Mouse (Mus musculus): Measurements from ENCODE around the gene Maml1. TPM values are rescaled to one million over a fixed set of nuclear protein-coding genes. Genes with fewer than 3 reads are reported as not detected.

Gene Maml1
- polyA plus RNA-seq, 1 experiment from 2014 or later: 2.6 TPM

DNA sequence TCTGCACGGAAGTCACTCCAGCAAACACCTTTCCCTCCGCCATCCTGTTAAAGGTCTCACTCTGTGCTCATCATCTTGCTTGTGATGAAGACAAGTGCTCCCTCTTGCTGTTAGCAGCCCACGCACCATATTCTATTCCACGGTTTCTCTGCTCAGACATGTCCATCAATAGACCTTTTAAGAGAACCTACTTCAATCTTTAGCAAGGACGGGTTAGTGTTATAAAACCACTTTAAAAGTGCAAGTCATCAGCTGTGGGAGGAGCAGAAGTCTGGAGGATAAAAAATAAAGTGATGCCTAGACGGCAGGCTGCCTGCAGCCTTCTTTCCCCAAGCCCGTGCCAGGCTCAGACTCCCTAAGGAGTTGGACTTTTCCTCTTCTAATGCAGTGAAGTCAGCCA, 35.5 kb downstream of the Maml1 start:
- no peaks in the 10 kb centered on the region for H3K27me3 ChIP-seq (ENCODE audit: control insufficient read depth, insufficient read depth, low read length)
- no peak for ATAC-seq (replicated peaks; ENCODE audit: extremely low read depth, insufficient read depth, low FRiP score)
- no peak overlapping the region for H3K27ac ChIP-seq (ENCODE audit: low read length)
- WGBS: 78% methylated on average over 7 of the region's 7 CpGs
- no peak overlapping the region for H3K9ac ChIP-seq (ENCODE audit: low read length)
- no peak overlapping the region for H3K4me2 ChIP-seq (ENCODE audit: low read depth, low read length)
- peaks cover 16% of the 10 kb centered on the region for H3K4me1 ChIP-seq (ENCODE audit: control insufficient read depth, insufficient read depth, low read length)
- no peak overlapping the region for H3K4me3 ChIP-seq (ENCODE audit: low read length)
- peaks cover 38% of the 10 kb centered on the region for H3K36me3 ChIP-seq (ENCODE audit: control insufficient read depth, insufficient read depth)
- no peaks in the 10 kb centered on the region for H3K9me3 ChIP-seq (replicated peaks; ENCODE audit: control insufficient read depth, low read length)

DNA sequence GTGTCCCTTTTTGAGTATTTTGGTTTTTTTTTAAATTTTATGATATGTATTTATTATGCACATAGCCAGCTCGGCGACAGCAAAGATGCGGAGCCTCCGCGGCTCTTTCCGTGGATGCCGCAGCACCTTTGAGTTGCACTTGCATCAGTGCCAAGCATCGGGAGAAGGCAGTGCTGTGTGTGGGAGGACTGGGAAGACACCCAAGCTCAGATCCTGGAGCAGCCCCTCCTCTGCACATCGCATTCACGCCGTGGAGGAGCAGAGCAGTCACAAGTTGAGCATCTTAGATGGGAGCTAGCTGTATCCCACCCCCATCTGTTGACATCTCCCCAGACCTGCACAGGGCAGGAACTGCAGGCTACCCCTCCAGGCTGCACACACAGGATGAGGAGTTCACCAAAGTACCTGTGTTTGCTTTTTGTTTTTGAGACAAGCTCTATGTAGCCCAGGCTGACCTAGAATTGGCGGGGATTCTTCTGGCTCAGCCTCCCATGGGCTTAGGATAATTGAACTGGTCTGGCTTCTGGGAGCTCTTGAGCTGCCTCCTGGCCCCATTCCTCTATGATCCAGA, 38.0 kb downstream of the Maml1 start:
- Histone ChIP-seq H3K27ac (ENCODE audit: low read length) (no peak overlapping the region), H3K9me3 (replicated peaks; ENCODE audit: control insufficient read depth, low read length) (no peaks in the 10 kb centered on the region), H3K36me3 (ENCODE audit: control insufficient read depth, insufficient read depth) (peaks cover 20% of the 10 kb centered on the region), H3K4me1 (ENCODE audit: control insufficient read depth, insufficient read depth, low read length) (peaks cover 11% of the 10 kb centered on the region), H3K4me3 (ENCODE audit: low read length) (no peak overlapping the region), H3K27me3 (ENCODE audit: control insufficient read depth, insufficient read depth, low read length) (no peaks in the 10 kb centered on the region), H3K9ac (ENCODE audit: low read length) (no peak overlapping the region), H3K4me2 (ENCODE audit: low read depth, low read length) (no peak overlapping the region)
- WGBS: 69% methylated on average over 12 of the region's 12 CpGs
- no peak for ATAC-seq (replicated peaks; ENCODE audit: extremely low read depth, insufficient read depth, low FRiP score)

DNA sequence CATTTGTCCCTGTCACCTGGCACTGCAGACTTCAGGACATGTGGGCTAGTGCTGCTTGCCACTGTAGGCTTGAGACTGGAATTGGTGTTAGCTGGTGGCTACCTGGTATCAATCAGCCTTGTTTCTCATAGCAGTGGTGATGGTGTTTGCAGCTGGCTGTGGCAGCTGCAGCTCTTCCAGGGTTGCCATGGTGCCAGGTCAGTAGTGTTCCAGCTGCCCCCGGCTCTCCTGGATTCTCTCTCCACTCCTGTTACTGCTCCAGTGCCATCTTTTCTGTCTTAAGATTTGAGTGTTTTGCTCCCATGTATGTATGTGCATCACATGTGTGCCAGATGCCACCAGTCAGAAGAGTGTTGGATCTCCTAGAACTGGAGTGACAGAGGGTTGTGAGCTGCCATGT, 38.7 kb downstream of the Maml1 start:
- Histone ChIP-seq H3K36me3 (ENCODE audit: control insufficient read depth, insufficient read depth) (peaks cover 17% of the 10 kb centered on the region), H3K27ac (ENCODE audit: low read length) (no peak overlapping the region), H3K27me3 (ENCODE audit: control insufficient read depth, insufficient read depth, low read length) (no peaks in the 10 kb centered on the region), H3K9ac (ENCODE audit: low read length) (no peak overlapping the region), H3K4me2 (ENCODE audit: low read depth, low read length) (no peak overlapping the region), H3K4me1 (ENCODE audit: control insufficient read depth, insufficient read depth, low read length) (peaks cover 11% of the 10 kb centered on the region), H3K4me3 (ENCODE audit: low read length) (no peak overlapping the region), H3K9me3 (replicated peaks; ENCODE audit: control insufficient read depth, low read length) (no peaks in the 10 kb centered on the region)
- WGBS: 75% methylated on average over 1 of the region's 1 CpGs
- ATAC-seq (replicated peaks; ENCODE audit: extremely low read depth, insufficient read depth, low FRiP score): no peak

DNA sequence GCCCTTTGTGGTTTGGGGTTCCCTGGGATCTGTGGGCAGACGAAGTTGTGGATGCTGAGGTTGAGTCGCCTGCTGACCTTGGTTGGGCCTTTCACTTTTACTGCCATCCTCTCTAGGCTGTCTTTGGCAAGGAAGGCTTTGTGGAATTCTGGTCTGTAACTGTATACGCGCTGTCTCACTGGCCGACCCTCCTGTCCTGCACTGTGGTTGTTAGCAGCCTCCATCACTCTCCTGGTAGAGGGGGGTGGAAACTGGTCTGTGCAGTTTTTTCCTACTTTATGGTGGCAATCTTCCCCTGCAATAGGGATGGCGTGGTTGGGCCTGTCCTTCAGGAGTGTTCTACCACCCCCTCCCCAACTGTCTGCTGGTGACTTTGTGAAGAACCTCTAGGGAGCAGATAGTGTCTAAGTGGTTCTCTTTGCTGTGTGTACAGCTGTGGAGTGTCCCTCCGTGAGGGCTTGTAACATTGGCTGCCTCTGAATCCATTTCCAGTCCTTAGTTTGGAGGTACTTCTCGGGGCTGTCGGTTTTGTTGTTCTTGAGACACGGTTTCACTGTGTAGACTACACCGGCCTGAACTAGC, 39.3 kb downstream of the Maml1 start:
- Histone ChIP-seq H3K36me3 (ENCODE audit: control insufficient read depth, insufficient read depth) (peaks cover 11% of the 10 kb centered on the region), H3K4me3 (ENCODE audit: low read length) (no peak overlapping the region), H3K4me1 (ENCODE audit: control insufficient read depth, insufficient read depth, low read length) (peaks cover 11% of the 10 kb centered on the region), H3K4me2 (ENCODE audit: low read depth, low read length) (no peak overlapping the region), H3K27ac (ENCODE audit: low read length) (no peak overlapping the region), H3K9me3 (replicated peaks; ENCODE audit: control insufficient read depth, low read length) (no peaks in the 10 kb centered on the region), H3K9ac (ENCODE audit: low read length) (no peak overlapping the region), H3K27me3 (ENCODE audit: control insufficient read depth, insufficient read depth, low read length) (no peaks in the 10 kb centered on the region)
- 63% methylated on average over 11 of the region's 11 CpGs for WGBS
- peak; percentile 10; the same call in 1 of the 2 replicates for ATAC-seq (replicated peaks; ENCODE audit: extremely low read depth, insufficient read depth, low FRiP score)

DNA sequence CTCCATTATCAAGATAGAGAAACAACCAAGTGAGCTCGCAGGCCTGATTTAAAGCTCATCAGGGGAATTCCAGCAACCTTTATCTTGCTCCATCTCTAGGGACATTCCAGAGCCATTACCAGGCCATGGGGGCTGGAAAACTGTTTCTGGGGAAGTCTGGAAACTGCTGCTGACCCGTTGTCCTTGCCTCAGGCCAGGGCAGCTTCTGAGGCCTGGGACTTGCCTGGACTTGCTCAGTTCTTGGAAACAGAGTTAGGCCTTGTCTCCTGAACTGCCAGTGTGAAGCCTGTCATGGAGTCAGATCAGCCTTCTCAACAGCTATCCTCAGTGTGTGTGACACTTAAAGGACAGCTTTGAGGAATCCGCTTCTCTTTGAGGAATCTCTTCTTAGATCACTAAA, 39.9 kb downstream of the Maml1 start:
- no peak overlapping the region for H3K27ac ChIP-seq (ENCODE audit: low read length)
- H3K9ac ChIP-seq (ENCODE audit: low read length): no peak overlapping the region
- WGBS: 44% methylated on average over 3 of the region's 3 CpGs
- H3K9me3 ChIP-seq (replicated peaks; ENCODE audit: control insufficient read depth, low read length): no peaks in the 10 kb centered on the region
- H3K4me3 ChIP-seq (ENCODE audit: low read length): no peak overlapping the region
- ATAC-seq (replicated peaks; ENCODE audit: extremely low read depth, insufficient read depth, low FRiP score): no peak
- no peaks in the 10 kb centered on the region for H3K27me3 ChIP-seq (ENCODE audit: control insufficient read depth, insufficient read depth, low read length)
- no peak overlapping the region for H3K4me2 ChIP-seq (ENCODE audit: low read depth, low read length)
- H3K36me3 ChIP-seq (ENCODE audit: control insufficient read depth, insufficient read depth): peaks cover 8% of the 10 kb centered on the region
- H3K4me1 ChIP-seq (ENCODE audit: control insufficient read depth, insufficient read depth, low read length): peaks cover 11% of the 10 kb centered on the region

DNA sequence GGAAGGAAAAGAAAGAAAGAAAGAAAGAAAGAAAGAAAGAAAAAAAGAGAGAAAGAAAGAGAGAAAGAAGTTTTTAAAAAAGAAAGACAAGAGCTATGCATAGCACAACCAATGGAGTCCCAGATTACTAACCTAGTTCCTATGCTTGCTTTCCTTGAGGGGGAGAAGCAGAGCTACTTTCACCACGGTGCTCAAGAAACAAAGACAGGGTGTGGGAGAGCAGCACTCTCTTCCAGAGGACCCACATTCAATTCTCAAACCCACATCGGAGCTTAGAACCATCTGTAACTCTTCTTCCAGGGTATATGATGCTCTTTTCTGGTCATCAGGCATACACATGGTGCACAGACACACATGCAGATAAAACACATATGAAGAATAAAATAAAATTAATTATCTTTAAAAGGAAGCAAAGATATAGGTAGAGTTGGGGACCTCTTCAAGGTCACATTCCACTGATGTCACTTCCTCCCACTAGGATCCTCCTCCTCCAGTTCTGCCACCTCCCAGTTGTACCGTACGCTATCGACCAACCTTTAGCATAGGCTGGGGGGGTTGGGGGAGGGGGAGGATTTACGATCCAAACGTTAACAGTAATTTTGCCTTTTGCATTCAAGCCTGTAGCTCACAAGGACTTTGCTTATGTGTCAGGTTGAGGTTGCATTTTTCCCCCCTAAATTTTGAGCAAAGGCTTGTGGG, 43.5 kb downstream of the Maml1 start:
- H3K27ac ChIP-seq (ENCODE audit: low read length): no peak overlapping the region
- H3K9ac ChIP-seq (ENCODE audit: low read length): no peak overlapping the region
- ATAC-seq (replicated peaks; ENCODE audit: extremely low read depth, insufficient read depth, low FRiP score): no peak
- H3K4me2 ChIP-seq (ENCODE audit: low read depth, low read length): no peak overlapping the region
- H3K4me1 ChIP-seq (ENCODE audit: control insufficient read depth, insufficient read depth, low read length): peaks cover 11% of the 10 kb centered on the region
- H3K9me3 ChIP-seq (replicated peaks; ENCODE audit: control insufficient read depth, low read length): no peaks in the 10 kb centered on the region
- H3K27me3 ChIP-seq (ENCODE audit: control insufficient read depth, insufficient read depth, low read length): no peaks in the 10 kb centered on the region
- 78% methylated on average over 7 of the region's 7 CpGs for WGBS
- H3K4me3 ChIP-seq (ENCODE audit: low read length): no peak overlapping the region
- no peaks in the 10 kb centered on the region for H3K36me3 ChIP-seq (ENCODE audit: control insufficient read depth, insufficient read depth)

DNA sequence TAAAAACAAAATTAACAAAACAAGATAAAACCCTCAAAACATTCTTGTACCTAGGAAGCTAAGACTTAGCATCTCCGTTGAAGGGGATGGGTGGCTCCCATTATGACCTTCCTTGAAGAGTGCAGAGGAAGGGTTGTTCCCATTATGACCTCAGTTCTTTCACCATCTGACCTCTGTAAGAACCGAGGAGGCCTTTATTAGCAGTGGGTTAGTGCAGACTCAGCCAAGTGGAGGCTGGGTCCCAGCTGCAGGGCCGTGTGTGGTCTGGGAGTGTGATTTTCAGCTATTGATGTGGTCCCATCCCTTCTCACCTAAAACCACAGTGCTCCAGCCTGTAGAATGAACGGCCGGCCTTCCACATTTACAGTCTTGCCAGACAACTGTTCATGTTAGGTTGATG, 46.8 kb downstream of the Maml1 start:
- 69% methylated on average over 5 of the region's 5 CpGs for WGBS
- H3K36me3 ChIP-seq (ENCODE audit: control insufficient read depth, insufficient read depth): no peaks in the 10 kb centered on the region
- H3K9me3 ChIP-seq (replicated peaks; ENCODE audit: control insufficient read depth, low read length): no peaks in the 10 kb centered on the region
- H3K4me2 ChIP-seq (ENCODE audit: low read depth, low read length): no peak overlapping the region
- H3K4me1 ChIP-seq (ENCODE audit: control insufficient read depth, insufficient read depth, low read length): no peaks in the 10 kb centered on the region
- no peak overlapping the region for H3K9ac ChIP-seq (ENCODE audit: low read length)
- H3K27ac ChIP-seq (ENCODE audit: low read length): no peak overlapping the region
- H3K27me3 ChIP-seq (ENCODE audit: control insufficient read depth, insufficient read depth, low read length): no peaks in the 10 kb centered on the region
- ATAC-seq (replicated peaks; ENCODE audit: extremely low read depth, insufficient read depth, low FRiP score): no peak
- no peak overlapping the region for H3K4me3 ChIP-seq (ENCODE audit: low read length)

DNA sequence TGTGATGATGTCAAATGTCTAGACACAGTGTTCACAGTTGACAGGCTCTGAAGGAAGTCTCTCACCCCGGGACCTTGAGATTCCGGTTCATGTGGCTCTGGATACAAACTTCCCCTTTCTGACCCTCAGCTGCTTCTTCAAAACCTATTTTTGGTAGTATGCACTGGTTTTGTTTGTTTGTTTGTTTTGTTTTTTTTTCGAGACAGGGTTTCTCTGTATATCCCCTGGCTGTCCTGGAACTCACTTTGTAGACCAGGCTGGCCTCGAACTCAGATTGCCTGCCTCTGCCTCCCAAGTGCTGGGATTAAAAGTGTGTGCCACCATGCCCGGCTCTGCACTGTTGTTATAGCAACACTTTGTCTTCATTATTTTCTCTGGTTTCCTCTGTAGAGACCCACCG, 48.2 kb downstream of the Maml1 start:
- no peak for ATAC-seq (replicated peaks; ENCODE audit: extremely low read depth, insufficient read depth, low FRiP score)
- WGBS: 69% methylated on average over 6 of the region's 6 CpGs
- no peak overlapping the region for H3K9ac ChIP-seq (ENCODE audit: low read length)
- H3K4me2 ChIP-seq (ENCODE audit: low read depth, low read length): no peak overlapping the region
- H3K27ac ChIP-seq (ENCODE audit: low read length): no peak overlapping the region
- H3K27me3 ChIP-seq (ENCODE audit: control insufficient read depth, insufficient read depth, low read length): no peaks in the 10 kb centered on the region; the same call in 1 of the 2 replicates
- no peak overlapping the region for H3K4me3 ChIP-seq (ENCODE audit: low read length)
- no peaks in the 10 kb centered on the region for H3K36me3 ChIP-seq (ENCODE audit: control insufficient read depth, insufficient read depth)
- no peaks in the 10 kb centered on the region for H3K9me3 ChIP-seq (replicated peaks; ENCODE audit: control insufficient read depth, low read length)
- H3K4me1 ChIP-seq (ENCODE audit: control insufficient read depth, insufficient read depth, low read length): no peaks in the 10 kb centered on the region

DNA sequence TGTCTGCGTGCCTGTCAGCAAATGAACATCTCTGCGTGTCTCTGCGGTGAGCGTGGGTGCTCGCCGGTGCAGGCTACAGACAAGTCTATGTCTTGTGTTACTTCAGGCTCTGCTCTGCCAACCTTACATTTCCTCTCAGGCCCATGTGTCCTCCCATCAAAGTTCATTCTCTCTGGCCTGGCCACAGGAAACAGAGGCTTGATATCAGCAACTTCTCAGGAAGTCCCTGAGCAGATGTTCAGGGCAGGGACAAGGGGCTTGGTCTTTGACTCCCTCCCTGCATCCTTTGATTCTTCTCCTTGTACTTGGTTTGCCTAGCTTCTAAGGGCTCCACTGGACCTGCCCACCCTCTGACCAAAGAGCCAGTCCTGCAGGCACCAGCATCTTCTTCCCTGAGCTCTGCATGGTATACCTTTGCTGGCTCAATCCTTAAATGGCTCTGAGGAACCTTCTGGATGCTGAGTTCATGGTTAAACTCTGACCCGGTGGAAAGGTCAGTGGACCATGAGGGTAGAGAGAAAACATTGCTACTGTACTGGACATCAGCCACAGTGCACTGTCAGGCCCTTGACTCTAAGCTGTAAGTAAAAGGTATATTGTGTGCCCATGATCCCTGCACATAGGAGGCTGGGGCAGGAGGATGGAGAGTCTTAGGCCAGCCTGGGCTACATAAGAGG, 51.7 kb downstream of the Maml1 start:
- Histone ChIP-seq H3K4me2 (ENCODE audit: low read depth, low read length) (no peak overlapping the region), H3K9ac (ENCODE audit: low read length) (no peak overlapping the region), H3K9me3 (replicated peaks; ENCODE audit: control insufficient read depth, low read length) (no peaks in the 10 kb centered on the region), H3K4me3 (ENCODE audit: low read length) (no peak overlapping the region), H3K36me3 (ENCODE audit: control insufficient read depth, insufficient read depth) (no peaks in the 10 kb centered on the region), H3K4me1 (ENCODE audit: control insufficient read depth, insufficient read depth, low read length) (peaks cover 16% of the 10 kb centered on the region), H3K27ac (ENCODE audit: low read length) (no peak overlapping the region), H3K27me3 (ENCODE audit: control insufficient read depth, insufficient read depth, low read length) (peaks cover 19% of the 10 kb centered on the region)
- no peak; the same call in 1 of the 2 replicates for ATAC-seq (replicated peaks; ENCODE audit: extremely low read depth, insufficient read depth, low FRiP score)
- WGBS: 79% methylated on average over 7 of the region's 7 CpGs

Data from heart, embryonic 16.5 days (tissue).